Mouse (Mus musculus): Measurements from ENCODE around the gene Adgra1.

DNA sequence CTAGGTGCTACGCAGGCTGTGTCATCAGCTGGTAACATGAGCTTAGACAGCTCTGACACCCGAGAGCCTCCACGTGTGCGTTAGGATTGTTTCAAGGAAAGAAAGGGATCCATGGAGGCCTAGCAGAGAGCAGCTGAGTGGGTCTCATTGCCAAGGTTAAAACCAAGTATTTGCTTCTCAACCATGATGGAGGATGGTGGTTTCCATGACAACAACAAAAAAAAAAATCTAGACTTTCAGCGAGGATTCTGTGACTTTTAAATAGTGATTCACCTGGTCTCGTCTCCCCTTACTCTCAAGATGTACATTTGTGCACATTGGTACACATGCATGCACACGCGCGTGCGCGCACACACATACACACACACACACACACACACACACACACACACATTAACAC lies 21.3 kb downstream of the Adgra1 start:
- no peak for TF ChIP-seq CTCF (IDR thresholded peaks at IDR 0.05; ENCODE audit: borderline replicate concordance, insufficient read depth, low read depth, low read length)
- TF ChIP-seq POLR2A (IDR thresholded peaks at IDR 0.05; ENCODE audit: borderline replicate concordance, insufficient read depth, low read length), result no peak

Data from cerebellum, adult 2 months (tissue).